Mouse (Mus musculus) kidney, adult 9 months (tissue): ENCODE measurements at regions not wholly inside any gene's neighbourhood (a gene's known extent, or its start where the extent isn't known, plus 50 kb on each side); places are given as distances from the start of the nearest gene placed in this dataset.

Source experiments
- DNase-seq: peaks from one replicate; pipeline ENCODE4 v3.0.0; 2022

GRCm38 (mm10) chr2:118044666-118045065 lies 67.0 kb upstream of the Thbs1 start:
- no peak for DNase-seq

- no peak for DNase-seq
Measured at GRCm38 (mm10) chr2:118050326-118050725, 61.4 kb upstream of the Thbs1 start.

GRCm38 (mm10) chr2:118051610-118052009 lies 60.1 kb upstream of the Thbs1 start:
- no peak for DNase-seq

GRCm38 (mm10) chr2:118053512-118053911 lies 58.2 kb upstream of the Thbs1 start:
- DNase-seq, result no peak

GRCm38 (mm10) chr2:118058654-118059395 lies 52.9 kb upstream of the Thbs1 start:
- DNase-seq, result no peak

- no peak for DNase-seq
Measured at GRCm38 (mm10) chr2:118061291-118061690, 50.4 kb upstream of the Thbs1 start.
